Mouse (Mus musculus): Measurements from ENCODE around the gene 4931423N10Rik.
"Not testable (repeated sequence)": the region's sequence is repeated elsewhere in the genome, so short reads cannot be mapped to it uniquely, and the experiment has no call there.

4931423N10Rik gene

GRCm38 (mm10) chr2:23207070-23207526 is at the start of gene 4931423N10Rik:
4931423N10Rik (plus strand) TSS chr2:23207476.
- no peak for DNase-seq (ENCODE audit: low spot score in 2 of 2)

GRCm38 (mm10) chr2:23172305-23172704 is 35.0 kb upstream of the 4931423N10Rik start:
- no peak for DNase-seq (ENCODE audit: low spot score in 2 of 2)

- DNase-seq (ENCODE audit: low spot score in 2 of 2) = no peak
Observed at GRCm38 (mm10) chr2:23194366-23194765, 12.9 kb upstream of the 4931423N10Rik start.

- DNase-seq (ENCODE audit: low spot score in 2 of 2) = no peak
Observed at GRCm38 (mm10) chr2:23201034-23201433, 6.2 kb upstream of the 4931423N10Rik start.

- no peak for DNase-seq (ENCODE audit: low spot score in 2 of 2)
Observed at GRCm38 (mm10) chr2:23202900-23203670, 4.2 kb upstream of the 4931423N10Rik start.

- DNase-seq (ENCODE audit: low spot score in 2 of 2) = no peak
Observed at GRCm38 (mm10) chr2:23213661-23214060, 6.4 kb downstream of the 4931423N10Rik start.

GRCm38 (mm10) chr2:23225199-23225598 is 17.9 kb downstream of the 4931423N10Rik start:
- no peak for DNase-seq (ENCODE audit: low spot score in 2 of 2)

GRCm38 (mm10) chr2:23228463-23228862 is 21.2 kb downstream of the 4931423N10Rik start:
- DNase-seq (ENCODE audit: low spot score in 2 of 2) = no peak

GRCm38 (mm10) chr2:23234065-23234773 is 26.9 kb downstream of the 4931423N10Rik start:
- DNase-seq (ENCODE audit: low spot score in 2 of 2) = no peak

GRCm38 (mm10) chr2:23290991-23291390 is 83.7 kb downstream of the 4931423N10Rik start:
- DNase-seq (ENCODE audit: low spot score in 2 of 2) = not testable (repeated sequence)

GRCm38 (mm10) chr2:23314869-23315268 is 107.6 kb downstream of the 4931423N10Rik start:
- DNase-seq (ENCODE audit: low spot score in 2 of 2) = no peak

Measured in spleen, postnatal 14 days (tissue).